Mouse (Mus musculus): ENCODE measurements around the gene Smad1.
"Not testable (repeated sequence)": the region's sequence is repeated elsewhere in the genome, so short reads cannot be mapped to it uniquely, and the experiment has no call there.

Gene Smad1

GRCm38 (mm10) chr8:79398994-79399650, at the start of gene Smad1:
Gene Smad1 (minus strand): TSS chr8:79399518.
- peak; percentile 90 for DNase-seq (ENCODE audit: low spot score)

- no peak for DNase-seq (ENCODE audit: low spot score)
Observed at GRCm38 (mm10) chr8:79447260-79447853, 48.0 kb upstream of the Smad1 start.

DNA sequence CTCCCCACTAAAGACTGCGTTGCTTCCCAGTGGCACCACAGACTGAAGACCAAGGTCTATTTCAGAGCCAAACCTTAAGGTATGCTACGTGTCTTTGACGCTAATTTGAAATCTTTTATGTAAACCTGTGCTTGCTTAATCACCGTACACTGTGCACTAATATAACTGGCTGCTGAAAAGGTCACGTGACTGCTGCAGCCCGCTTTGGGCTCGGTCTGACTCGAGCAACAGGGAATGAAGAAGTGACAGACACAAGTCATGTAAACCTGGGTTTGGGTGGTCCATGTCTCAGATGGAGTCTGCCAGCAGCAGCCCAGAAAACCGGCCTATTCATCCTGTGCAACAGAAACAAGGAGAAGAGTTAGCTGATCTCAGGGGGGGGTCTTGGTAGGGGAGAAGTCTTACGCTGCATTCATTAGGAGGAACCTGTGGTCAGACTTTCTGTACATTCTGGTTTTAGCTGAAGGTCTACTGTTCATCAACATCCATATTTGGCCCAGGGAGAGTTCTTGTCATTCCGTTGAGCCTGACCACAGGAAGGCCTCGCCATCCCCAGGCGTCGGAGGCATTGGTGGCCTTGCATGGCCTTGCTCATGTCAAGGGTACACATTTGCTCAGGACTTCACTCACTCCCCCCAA, 44.3 kb upstream of the Smad1 start:
- DNase-seq (ENCODE audit: low spot score) = no peak

- no peak for DNase-seq (ENCODE audit: low spot score)
Observed at GRCm38 (mm10) chr8:79433953-79434500, 34.7 kb upstream of the Smad1 start.

DNA sequence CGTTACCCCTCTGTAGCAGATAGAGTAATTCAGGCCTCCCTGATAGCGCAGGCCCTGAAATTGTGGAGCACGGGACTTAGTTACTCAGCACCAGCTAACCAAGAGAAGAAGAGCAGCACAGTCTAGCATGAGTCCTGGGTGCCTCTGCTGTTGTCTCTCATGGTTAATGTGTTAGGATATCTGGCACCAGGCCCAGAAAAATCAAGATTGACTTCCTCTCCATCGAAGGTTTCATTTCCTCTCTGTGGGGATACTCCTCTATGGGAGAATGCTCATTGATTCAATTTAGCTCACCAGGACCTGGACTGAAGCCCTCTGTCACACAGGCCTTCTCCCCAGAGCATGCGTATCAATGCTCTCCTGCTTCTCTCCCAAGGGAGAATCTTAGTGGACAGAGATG, 15.6 kb upstream of the Smad1 start:
- DNase-seq (ENCODE audit: low spot score) = no peak

- DNase-seq (ENCODE audit: low spot score) = no peak
Observed at GRCm38 (mm10) chr8:79410501-79410900, 11.2 kb upstream of the Smad1 start.

- not testable (repeated sequence) for DNase-seq (ENCODE audit: low spot score)
Observed at GRCm38 (mm10) chr8:79407356-79407755, 8.0 kb upstream of the Smad1 start.

DNA sequence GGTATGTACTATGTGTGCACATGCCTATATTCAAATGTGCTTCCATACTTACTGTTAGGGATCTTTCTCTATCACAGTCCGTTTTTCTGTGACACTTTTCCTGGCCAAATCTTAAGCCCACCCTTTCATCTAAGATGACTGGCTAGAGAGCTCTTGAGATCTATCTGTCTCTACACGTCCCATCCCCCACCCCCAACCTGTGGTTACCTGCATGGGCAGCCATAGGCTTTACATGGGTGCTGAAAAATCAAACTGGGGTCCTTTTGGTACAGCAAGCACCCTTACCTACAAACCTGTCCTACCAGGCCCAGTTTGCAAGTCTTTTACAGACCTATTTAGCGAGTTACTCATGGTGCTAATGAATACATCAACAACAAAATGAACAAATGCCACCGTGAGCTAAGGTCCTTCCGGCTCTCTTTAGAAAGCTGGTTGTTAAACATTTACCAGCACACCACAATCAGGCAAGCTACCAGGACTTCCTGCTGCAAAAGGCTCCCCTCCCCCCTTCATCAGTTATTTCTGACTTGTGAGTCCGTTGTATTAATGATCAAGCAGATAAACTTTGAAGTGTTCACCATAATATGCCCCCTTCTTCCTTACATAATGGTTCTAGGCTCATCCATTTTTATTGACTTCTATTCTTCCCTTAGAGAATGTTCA, 5.7 kb upstream of the Smad1 start:
- no peak for DNase-seq (ENCODE audit: low spot score)

DNA sequence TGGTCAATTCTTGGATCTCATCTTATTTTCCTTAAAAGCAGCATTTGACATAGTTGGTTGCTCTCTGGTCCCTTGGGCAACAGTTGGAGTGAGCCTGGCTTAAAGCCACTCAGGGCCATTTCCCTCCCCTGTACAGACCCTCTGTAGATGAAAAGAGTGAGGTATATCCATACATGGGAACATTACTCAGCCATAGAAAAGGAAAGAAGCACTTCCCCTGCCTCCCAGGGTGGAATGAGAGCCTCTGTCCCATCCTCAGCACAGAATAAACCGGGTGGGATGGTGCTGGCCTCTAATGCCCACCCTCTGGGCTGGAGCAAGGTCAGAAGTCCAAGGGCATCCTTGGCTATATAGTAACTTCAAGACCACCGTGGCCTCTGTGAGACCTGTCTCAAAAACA, 1.4 kb upstream of the Smad1 start:
- DNase-seq (ENCODE audit: low spot score) = no peak

- no peak for DNase-seq (ENCODE audit: low spot score)
Observed at GRCm38 (mm10) chr8:79398251-79398981, 902 bp downstream of the Smad1 start.

- no peak for DNase-seq (ENCODE audit: low spot score)
Observed at GRCm38 (mm10) chr8:79397705-79398250, 1.5 kb downstream of the Smad1 start.

DNA sequence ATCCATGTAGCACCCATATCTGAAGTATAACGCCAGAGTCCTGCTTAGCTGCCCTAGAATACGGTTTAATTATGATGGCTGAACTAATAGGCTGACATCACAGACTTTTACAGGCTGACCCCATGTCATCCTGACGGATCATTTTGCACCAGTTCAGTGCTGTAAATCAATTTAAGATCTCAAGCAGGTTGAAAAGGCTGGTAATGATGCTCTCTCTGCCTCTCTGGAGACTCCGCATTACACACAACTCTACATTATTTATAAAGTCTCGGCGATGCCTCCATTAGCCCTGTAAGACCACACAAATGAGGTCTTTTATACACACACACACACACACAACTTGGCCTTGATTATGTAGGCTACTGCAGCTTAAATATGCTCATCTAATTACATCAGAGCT, 2.4 kb downstream of the Smad1 start:
- DNase-seq (ENCODE audit: low spot score) = no peak

- no peak for DNase-seq (ENCODE audit: low spot score)
Observed at GRCm38 (mm10) chr8:79394009-79394408, 5.3 kb downstream of the Smad1 start.

DNA sequence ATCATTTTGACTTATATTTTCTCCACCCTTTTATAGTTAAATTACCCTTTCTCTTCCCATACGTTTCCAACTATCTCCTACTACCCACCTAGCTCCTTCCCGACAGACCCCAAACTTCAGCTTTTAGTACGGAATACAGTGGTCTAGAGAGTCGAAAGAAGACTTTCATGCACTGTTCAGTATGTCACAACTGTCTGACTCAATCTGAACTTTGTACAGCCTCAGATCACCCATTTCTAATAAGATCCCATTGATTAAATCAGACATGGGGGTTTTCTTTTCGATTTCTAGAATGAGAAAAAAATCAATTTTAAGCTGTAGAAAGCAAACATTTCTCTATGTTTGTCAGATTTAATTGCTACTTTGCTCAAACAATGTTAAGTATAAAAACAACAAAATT, 6.1 kb downstream of the Smad1 start:
- no peak for DNase-seq (ENCODE audit: low spot score)

- DNase-seq (ENCODE audit: low spot score) = no peak
Observed at GRCm38 (mm10) chr8:79392649-79393048, 6.7 kb downstream of the Smad1 start.

DNA sequence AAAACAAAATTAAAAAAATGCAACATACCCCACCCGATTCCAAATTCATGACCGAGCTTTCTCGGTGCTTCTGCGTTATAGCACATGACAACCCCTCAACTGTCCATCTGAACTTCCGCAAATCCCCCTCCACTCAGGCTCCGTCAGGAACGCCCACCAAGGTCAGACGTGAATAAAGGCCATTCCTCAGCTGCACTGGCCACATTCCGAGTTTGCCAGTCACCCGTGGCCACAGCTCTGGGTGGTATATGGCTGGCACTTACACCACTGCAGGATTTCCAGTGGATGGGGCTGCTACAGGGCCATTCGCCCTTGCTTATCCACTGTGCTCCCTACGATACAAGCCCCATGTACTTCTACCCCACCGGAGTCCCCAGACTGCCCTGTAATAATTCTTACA, 7.9 kb downstream of the Smad1 start:
- DNase-seq (ENCODE audit: low spot score) = no peak

DNA sequence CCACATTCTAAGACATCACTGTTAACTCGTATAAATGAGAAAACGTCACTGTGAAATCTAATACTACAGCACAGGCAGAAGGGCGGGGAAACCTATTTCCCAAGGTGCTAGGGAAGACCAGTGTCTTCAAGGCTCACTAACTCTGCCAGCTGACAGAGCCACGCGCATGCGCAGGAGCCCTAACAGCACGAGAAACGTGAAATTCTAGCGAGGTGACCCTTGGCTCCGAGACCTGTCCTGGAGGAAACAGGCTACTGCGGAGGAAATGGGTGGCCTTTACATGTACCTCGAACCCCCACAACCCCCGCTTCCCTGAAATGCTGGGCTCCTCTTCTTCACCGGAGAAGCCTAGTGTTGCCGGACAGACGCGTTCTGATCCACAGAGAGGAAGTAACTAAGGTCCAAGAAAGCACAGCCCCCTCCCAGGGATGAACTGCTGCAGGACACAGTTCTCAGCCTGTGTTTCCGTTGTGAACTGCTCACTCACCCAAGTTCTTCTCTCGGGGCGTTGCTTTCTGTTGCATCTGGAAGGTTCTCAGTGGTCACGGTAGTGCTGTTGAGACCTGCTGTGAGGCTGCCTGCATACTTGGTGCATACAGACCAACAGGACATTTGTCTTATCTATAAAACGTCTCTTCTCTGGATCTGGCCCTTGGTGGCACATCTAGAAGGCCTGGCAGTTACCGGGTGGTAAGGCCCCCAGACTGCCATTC, 10.1 kb downstream of the Smad1 start:
- no peak for DNase-seq (ENCODE audit: low spot score)

- no peak for DNase-seq (ENCODE audit: low spot score)
Observed at GRCm38 (mm10) chr8:79386831-79387230, 12.5 kb downstream of the Smad1 start.

GRCm38 (mm10) chr8:79386358-79386757, 13.0 kb downstream of the Smad1 start:
- no peak for DNase-seq (ENCODE audit: low spot score)

DNA sequence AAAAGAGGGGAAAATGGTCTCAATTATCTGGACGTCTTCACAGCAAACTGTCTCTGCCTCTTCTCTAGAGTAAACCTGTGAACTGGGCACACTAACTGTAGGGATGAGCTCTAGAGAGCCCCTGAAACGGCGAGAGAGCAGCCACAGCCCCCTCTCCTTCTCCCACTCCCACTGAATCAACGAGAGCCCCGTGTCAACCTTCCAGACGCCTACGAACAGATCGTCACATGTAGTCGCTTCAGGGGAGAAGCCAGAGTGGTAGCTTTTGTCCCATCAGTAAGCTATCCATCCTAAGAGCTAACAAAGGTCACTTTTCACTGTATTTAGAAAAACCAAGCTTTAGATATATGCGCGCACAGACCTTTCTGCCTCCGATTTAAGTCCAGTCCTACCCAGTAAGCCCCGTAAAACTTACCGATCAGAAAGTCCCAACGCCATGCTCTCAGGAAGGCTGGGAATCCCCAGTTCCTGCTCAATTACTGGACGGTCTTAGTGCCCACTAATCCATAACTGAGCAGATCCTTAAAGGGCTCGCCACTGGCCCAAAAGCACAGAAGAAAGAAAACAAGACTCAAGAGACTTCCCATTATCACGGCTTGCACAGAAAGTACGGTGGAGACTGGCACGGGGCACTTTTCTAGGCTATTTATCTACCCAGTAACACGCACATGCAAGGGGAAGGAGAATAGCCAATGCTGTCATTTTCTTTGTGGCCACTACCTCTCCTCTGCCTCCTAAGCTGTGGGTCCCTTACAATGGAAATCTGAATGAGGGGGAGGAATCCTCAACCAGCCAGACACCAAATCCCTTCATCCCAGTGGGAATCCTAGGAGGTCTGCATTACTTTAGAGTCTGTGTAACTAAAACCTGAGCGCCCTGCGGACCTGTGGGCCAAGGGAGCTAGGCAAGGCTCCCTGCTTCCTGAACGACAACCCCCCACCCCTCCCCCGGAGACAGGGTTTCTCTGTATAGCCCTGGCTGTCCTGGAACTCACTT, 14.7 kb downstream of the Smad1 start:
- no peak for DNase-seq (ENCODE audit: low spot score)
